Mouse (Mus musculus) yolk sac, embryonic 10.5 days (tissue): Measurements from ENCODE around the gene Sptb.

Experiments used
- DNase-seq: peaks from one replicate; pipeline ENCODE4 v3.0.0-alpha.2; 2017; ENCODE audit warnings: low spot score

Sptb gene

DNA sequence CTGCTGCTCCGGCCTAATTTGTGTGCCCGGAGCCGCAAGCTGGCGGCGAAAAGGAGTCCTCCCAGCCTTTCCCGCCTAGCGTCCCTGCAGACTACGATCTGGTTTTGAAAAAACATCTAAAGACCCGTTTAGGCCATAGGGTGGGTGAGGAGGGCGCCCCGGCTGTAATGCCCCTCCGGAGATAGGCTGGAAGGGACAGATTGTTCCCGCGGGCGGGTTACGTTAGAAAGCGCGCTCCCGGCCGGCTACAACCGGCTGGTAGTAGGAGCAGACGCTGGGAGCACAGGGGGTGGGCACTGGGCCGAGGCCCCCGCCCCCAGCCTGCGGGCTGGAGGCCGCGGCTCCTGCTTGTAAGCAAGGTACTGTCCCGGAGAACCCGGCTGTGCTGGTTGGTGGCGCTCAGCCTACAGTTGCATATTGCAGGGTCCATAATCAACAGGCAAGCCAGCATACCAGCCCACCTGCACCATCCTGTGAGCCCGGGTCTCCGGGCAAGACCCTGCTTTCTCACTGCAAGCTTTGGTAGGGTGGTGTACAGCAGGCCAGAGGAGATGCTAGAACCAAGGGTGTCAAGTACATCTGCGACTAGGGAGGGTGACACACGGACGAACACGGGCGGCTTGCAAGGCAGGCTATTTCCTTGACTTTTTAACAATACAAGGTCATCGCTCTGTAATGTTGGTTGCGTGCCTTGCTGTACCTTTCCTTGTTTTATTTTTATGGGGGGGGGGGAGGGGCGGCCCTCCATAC, at the start of gene Sptb:
Gene Sptb (minus strand): TSS at position 197 of the 750 bp plus-strand sequence.
- DNase-seq = no peak

GRCm38 (mm10) chr12:76752652-76753318, 42.4 kb upstream of the Sptb start:
- peak; percentile 7 for DNase-seq

DNA sequence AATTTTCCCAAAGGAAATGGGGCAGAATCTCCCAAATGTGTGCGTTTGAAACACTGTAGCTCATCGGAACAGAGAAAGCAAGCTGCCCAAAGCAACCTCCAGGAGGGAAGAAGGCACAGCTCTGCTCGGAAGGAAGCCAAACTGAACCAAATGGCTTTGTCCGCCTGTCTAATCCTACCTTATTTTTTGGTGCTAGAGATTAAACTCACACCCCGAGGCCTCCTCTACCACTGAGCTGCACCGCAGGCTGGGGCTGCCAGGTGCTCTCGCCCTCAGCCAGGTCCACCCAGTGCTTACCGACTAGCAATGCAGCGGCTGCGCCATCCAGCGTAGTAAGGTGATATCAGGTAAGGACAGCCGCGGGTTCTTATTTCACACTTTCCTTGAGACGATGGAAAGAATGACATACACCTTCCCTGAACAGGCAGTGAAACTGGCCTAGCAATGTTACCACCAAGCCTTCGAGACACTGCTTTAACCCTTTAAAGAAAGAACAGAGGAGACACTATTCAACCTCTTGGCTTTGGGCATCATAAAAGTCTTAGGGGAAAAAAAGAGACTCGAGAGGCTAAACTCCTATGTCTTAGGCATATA, 40.6 kb upstream of the Sptb start:
- no peak for DNase-seq

DNA sequence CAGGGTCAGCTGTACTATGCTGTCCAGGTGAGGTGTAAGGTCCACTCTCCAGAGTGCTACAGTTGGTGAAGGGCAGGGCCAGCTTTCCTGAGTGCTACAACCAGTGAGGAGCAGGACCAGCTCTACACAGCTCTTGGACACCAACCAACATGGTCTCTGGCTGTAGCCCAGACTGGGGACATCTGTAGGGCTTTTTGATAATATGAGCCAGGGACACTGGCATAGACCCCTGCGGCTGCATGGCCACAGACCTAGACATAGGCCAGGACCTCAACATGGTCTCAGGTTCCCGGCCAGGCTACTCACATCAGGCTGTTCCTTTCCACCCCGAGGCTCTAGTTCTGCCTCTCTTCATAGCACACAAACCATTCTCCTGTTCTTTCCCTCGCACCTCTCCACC, 17.6 kb upstream of the Sptb start:
- no peak for DNase-seq

- no peak for DNase-seq
These were observed 11.7 kb upstream of the Sptb start for GRCm38 (mm10) chr12:76722026-76722425.

GRCm38 (mm10) chr12:76720572-76720971, 10.2 kb upstream of the Sptb start:
- DNase-seq = no peak

GRCm38 (mm10) chr12:76718384-76718783, 8.0 kb upstream of the Sptb start:
- DNase-seq = no peak

DNA sequence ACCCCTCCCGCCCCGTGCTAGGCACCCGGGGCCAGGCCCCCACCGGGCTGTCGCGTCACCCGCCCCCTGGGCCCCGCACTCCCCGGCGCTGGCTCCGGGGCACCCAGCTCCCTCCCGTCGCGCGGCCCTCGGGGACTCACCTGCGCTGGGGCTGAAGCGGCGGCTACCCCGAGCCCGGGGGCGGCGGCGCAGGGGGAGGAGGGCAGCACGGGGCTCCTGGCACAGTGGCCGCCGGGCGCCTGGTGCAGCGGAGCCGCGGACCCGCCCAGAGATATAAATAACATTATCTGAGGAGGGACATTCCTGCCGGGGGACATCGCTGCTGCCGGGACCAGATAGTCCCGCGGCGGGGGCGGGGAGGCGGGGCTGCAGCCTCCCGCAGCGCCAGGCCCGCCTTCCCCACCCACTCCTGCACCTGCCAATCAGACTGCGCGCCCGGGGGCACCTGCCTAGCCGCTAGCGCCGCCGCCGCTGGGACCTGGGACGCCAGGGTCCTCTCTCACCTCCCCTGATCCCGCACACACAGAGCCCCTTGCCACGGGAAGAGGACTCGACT, 474 bp downstream of the Sptb start:
- peak; percentile 80 for DNase-seq

DNA sequence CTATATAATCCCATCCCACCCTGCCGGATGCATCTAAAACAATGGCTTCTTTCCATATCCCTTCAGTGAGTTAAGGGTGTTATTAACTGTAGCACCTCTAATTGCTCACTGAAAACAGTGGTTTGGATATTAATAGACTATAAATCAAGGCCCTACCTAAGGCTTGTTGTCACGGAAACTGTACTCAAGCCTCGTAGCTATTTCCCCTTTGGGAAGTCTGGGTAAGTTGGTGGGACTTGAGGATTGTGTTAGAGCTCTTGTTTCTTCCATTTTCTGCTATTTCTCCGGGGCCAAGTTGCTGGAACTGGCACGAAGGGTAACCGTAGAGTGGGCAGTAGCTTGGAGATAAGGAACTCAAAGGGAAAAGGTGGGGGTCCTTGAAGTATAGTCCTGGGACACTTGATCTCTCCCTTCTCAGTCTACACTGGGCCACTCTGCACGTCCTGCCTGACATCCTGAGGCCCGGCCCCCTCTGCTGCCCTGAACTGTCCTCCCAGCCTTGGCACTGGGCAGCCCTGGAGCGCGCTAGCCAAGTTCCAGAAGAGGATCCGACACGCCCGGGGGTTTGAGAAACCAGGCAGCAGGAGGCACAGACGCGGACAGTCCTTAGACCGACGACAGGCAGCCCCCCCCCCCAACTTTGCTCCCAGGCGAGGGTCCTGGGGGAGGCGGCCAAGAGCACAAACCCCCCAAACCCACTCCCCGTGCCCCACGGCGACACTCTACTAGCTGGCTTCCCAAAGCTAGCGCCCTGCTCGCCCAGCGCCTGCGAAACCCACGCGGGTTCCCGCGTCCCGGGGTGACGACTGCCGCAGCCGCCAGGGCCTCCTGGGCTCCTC, 1.2 kb downstream of the Sptb start:
- DNase-seq = no peak

- no peak for DNase-seq
These were observed 2.2 kb downstream of the Sptb start for GRCm38 (mm10) chr12:76708181-76708580.

DNA sequence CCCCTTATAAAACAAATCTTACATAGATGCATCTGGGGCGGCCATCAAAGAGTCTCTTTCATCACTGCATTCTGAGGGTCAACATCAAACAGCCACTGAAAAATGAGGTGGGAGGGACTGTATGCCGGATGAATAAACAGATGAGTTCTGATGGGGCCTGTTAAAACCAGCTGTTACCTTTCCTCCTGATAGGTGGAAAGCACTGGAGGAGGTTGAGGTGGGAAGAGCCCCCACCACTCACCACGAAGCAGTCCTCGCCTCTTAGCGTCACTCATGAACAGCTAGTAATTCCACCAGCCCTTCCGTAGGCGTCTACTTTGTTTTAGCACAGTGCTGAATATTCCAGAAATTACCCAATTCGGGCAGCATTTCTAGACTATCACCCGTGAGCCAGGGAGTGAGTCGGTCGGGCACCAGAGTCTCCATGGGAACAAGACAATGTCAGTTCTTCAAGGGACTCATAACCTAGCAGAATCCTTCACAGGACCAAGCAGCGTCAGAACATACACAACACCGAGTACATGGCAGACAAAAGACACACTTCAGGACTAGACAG, 13.9 kb downstream of the Sptb start:
- no peak for DNase-seq

DNA sequence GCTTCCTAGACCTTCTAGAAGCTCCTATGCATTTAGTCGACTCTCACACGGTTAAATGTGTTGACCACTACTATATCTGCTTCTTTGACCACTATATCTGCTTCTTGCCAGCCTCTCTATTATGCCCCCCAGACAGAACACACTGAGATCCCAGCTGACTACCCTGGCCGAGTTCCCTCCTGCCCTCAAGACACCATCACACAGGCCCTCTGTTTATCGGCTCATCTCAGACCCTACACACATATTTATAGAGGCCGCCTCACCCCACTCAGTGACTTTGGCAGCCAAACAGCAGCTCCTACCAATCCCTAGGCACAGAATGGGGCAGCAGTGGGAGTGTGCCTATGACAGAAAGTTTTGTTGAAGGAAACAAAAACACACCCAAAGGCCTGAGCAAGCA, 14.6 kb downstream of the Sptb start:
- no peak for DNase-seq

DNA sequence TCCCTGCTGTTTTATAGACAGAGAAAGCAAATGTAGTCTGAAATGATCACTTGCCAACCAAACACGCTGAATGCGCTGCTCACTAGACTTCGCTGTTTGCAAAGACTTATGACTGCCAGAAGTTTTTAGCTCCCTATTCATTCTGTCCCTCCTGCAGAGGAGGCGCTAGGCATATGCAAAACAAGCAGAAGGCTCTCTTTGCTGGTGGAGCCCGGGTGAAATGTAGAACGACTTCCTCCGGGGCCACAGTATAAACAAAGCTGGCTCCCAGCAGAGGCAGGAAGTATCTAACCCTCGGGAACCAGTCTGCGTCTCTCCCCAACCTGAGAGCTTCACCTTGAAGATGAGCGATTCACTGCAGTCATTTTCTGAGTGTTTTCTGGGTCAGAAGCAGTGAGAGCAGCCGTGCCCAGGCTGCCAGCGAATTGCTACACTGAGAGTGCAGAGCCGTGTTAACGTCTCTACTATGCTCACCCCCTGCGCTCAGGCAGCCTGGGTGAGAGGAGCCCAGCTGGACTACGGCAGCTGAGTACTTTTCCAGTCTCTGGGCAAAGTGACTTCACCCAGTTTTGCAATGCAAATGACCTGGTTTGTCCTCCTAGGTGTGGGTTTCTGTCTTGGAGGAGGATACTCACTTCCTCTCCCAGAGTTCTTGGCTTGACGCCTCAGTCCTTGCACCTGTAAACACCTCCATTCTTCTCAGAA, 15.4 kb downstream of the Sptb start:
- DNase-seq = no peak

- no peak for DNase-seq
These were observed 22.7 kb downstream of the Sptb start for GRCm38 (mm10) chr12:76687498-76688200.

- DNase-seq = no peak
These were observed 24.7 kb downstream of the Sptb start for GRCm38 (mm10) chr12:76685647-76686046.

- no peak for DNase-seq
These were observed 25.9 kb downstream of the Sptb start for GRCm38 (mm10) chr12:76684493-76684892.

GRCm38 (mm10) chr12:76681937-76682336, 28.4 kb downstream of the Sptb start:
- DNase-seq = no peak

DNA sequence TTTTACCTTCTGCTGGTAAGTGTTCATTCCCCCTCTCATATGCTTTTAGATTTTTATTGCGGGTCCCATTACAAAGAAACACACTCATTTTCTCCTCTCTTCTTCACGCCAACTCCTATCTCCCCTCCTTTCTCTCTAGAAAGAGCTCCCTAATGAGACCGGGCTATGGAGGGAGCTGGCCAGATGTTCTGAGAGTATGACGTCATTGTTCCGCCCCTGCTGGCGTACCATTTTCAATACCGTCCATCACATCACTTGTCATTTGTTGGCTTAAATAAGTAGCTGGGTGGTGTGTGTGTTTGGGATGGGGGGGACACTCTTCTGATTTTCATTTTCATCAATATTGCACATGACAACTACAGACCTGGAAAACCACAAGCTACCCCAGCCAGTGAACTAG, 33.3 kb downstream of the Sptb start:
- DNase-seq = no peak

- DNase-seq = no peak
These were observed 33.9 kb downstream of the Sptb start for GRCm38 (mm10) chr12:76676477-76676876.

- DNase-seq = no peak
These were observed 35.0 kb downstream of the Sptb start for GRCm38 (mm10) chr12:76675364-76675763.
